Mouse (Mus musculus) midbrain, embryonic 14.5 days (tissue): Measurements from ENCODE around the gene Reps1. TPM values are rescaled to one million over a fixed set of nuclear protein-coding genes. Genes with fewer than 3 reads are reported as not detected.

ENCODE experiments used
- ATAC-seq: fragments of 200-750 bp; cut with Nextera tagmentation; 2 replicates; pipeline ENCODE4 v1.8.0; 2017; ENCODE audit warnings: moderate number of reproducible peaks, moderate library complexity; ENCODE audit not compliant: low FRiP score, low TSS enrichment
- DNase-seq: peaks from one replicate; pipeline ENCODE4 v3.0.0-alpha.2; 2015
- H3K27ac ChIP-seq: fragments of 300-500 bp; sonication (generic); replicated peaks from 2 replicates; pipeline ENCODE4 v1.5.1; 2014; ENCODE audit warnings: mild to moderate bottlenecking, low read depth, low read length, moderate library complexity
- H3K27me3 ChIP-seq: fragments of 300-500 bp; sonication (generic); 2 replicates; pipeline ENCODE4 v1.6.1; 2014; ENCODE audit warnings: low read length, control low read depth, mixed read lengths; ENCODE audit not compliant: control insufficient read depth, insufficient read depth
- H3K36me3 ChIP-seq: fragments of 300-500 bp; sonication (generic); 2 replicates; pipeline ENCODE4 v1.6.1; 2014; ENCODE audit warnings: low read length, control low read depth; ENCODE audit not compliant: control insufficient read depth, insufficient read depth
- H3K4me1 ChIP-seq: fragments of 300-500 bp; sonication (generic); 2 replicates; pipeline ENCODE4 v1.6.1; 2014; ENCODE audit warnings: mild to moderate bottlenecking, antibody characterized with exemption, low read length, control low read depth; ENCODE audit not compliant: control insufficient read depth, insufficient read depth
- H3K4me2 ChIP-seq: fragments of 300-500 bp; sonication (generic); 2 replicates; pipeline ENCODE4 v1.6.1; 2014; ENCODE audit warnings: mild to moderate bottlenecking, low read length, moderate library complexity
- H3K4me3 ChIP-seq: fragments of 300-500 bp; sonication (generic); replicated peaks from 2 replicates; pipeline ENCODE4 v1.5.1; 2014; ENCODE audit warnings: low read depth, low read length
- H3K9ac ChIP-seq: fragments of 300-500 bp; sonication (generic); replicated peaks from 2 replicates; pipeline ENCODE4 v1.6.1; 2014; ENCODE audit warnings: mild to moderate bottlenecking, low read length, moderate library complexity
- H3K9me3 ChIP-seq: fragments of 300-500 bp; sonication (generic); 2 replicates; pipeline ENCODE4 v1.6.1; 2016; ENCODE audit warnings: low read length, control low read depth, mixed read lengths; ENCODE audit not compliant: control insufficient read depth
- WGBS: fragments of 180-500 bp; shearing (Covaris S2); extraction: QIAGEN DNeasy Blood & Tissue Kit; methylation state at CpG from one replicate; pipeline ENCODE4 v1.1.7; 2014; 5-methylcytosine and 5-hydroxymethylcytosine counted together
- polyA plus RNA-seq: library from polyadenylated mRNA; unstranded; fragments of >200 nt; fragmentation: Nextera tagmentation; extraction: Ambion mirVana; gene quantifications from 2 replicates; pipeline ENCODE4 v1.2.1, GENCODE M21; 2014

The Reps1 gene
- polyA plus RNA-seq, 1 experiment from 2014 or later, result 23.1 TPM

DNA sequence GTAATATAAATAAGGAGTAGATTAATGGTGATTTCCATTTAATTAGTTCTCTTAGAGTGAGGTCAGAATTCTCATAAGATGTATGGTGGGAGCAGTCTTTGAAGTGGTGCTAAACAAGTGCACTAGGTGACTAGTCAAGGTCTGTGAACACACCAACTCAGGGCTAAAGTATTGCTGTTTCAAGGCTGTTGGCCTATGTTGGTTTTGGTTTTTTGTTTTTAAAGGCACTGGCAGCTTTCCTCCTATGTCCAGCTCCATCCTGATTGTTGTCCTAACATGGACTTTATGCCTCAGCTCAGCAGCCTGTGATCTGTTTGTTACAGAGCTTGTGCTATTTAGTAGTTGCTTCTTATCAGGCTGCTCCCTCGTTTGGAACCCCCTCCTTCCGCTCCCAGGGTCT, 13.2 kb downstream of the Reps1 start:
- peaks cover 7% of the 10 kb centered on the region for H3K4me1 ChIP-seq
- 98% methylated on average over 2 of the region's 2 CpGs for WGBS

DNA sequence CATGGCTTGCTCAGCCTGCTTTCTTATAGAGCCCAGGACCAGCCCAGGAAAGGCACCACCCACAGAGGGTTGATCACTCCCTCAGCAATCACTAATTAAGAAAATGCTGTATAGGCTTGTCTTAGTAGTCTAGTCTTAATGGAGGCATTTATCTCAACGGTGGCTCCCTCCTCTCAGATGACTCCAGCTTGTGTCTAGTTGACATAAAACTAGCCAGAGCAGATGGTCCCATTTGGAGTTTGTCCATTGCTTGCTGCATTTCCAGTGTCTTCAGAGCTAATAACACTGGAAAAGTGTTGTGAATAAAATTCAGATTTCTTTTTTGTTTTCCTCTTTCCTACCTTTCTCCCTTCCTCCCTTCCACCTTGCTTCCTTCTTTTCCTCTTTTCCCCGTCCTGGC, 13.9 kb downstream of the Reps1 start:
- Histone ChIP-seq H3K9ac (no peak overlapping the region), H3K27me3 (no peaks in the 10 kb centered on the region), H3K27ac (no peak overlapping the region), H3K4me3 (no peak overlapping the region), H3K9me3 (no peaks in the 10 kb centered on the region), H3K4me1 (peaks cover 7% of the 10 kb centered on the region), H3K36me3 (no peaks in the 10 kb centered on the region), H3K4me2 (no peak overlapping the region)
- no peak for ATAC-seq
- DNase-seq, result no peak
- WGBS, result 83% methylated on average over 2 of the region's 2 CpGs

More for the DNA sequence above, 13.2 kb downstream of the Reps1 start:
- Histone ChIP-seq H3K9ac (no peak overlapping the region), H3K27me3 (no peaks in the 10 kb centered on the region), H3K36me3 (no peaks in the 10 kb centered on the region), H3K27ac (no peak overlapping the region), H3K9me3 (no peaks in the 10 kb centered on the region), H3K4me3 (no peak overlapping the region), H3K4me2 (no peak overlapping the region)
- no peak for ATAC-seq
- no peak for DNase-seq

GRCm38 (mm10) chr10:18070144-18070543, 14.5 kb downstream of the Reps1 start:
- no peaks in the 10 kb centered on the region for H3K9me3 ChIP-seq
- no peak overlapping the region for H3K4me2 ChIP-seq
- no peaks in the 10 kb centered on the region for H3K36me3 ChIP-seq
- no peak overlapping the region for H3K4me3 ChIP-seq
- no peak overlapping the region for H3K27ac ChIP-seq
- H3K9ac ChIP-seq, result no peak overlapping the region
- no peaks in the 10 kb centered on the region for H3K27me3 ChIP-seq
- no peak for ATAC-seq
- 77% methylated on average over 3 of the region's 3 CpGs for whole genome bisulfite sequencing
- peak; percentile 42 for DNase-seq
- peaks cover 7% of the 10 kb centered on the region for H3K4me1 ChIP-seq

DNA sequence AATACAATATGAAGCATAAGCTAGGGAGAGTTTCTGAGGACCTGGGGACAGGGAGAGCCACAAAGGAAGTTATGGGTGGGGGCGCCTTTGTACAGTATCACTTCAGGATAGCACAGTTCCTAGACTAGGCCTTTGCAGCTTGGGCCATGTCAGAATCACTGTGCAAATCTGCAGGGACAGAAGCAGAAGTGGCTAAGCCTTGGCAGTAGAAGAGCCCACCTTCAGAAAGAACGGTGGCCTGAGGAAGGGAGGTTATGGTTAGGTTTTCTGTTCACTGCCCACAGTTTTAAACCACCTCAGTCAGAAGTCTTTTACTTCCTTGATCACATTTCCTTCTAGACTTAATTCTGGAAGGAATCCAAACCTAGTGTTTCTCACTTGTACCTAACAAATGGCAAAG, 15.0 kb downstream of the Reps1 start:
- H3K4me2 ChIP-seq, result no peak overlapping the region
- ATAC-seq (no peak), DNase-seq (no peak)
- H3K4me3 ChIP-seq, result no peak overlapping the region
- H3K36me3 ChIP-seq, result no peaks in the 10 kb centered on the region
- H3K27ac ChIP-seq, result no peak overlapping the region
- no peak overlapping the region for H3K9ac ChIP-seq
- H3K27me3 ChIP-seq, result no peaks in the 10 kb centered on the region
- no peaks in the 10 kb centered on the region for H3K9me3 ChIP-seq
- H3K4me1 ChIP-seq, result peaks cover 7% of the 10 kb centered on the region
- 98% methylated on average over 2 of the region's 2 CpGs for WGBS

GRCm38 (mm10) chr10:18072871-18073270, 17.2 kb downstream of the Reps1 start:
- Histone ChIP-seq H3K9ac (no peak overlapping the region), H3K27me3 (no peaks in the 10 kb centered on the region), H3K27ac (no peak overlapping the region), H3K36me3 (0 out of 2 replicates have a peak, but pooled peaks cover 3% of the 10 kb centered on the region), H3K9me3 (no peaks in the 10 kb centered on the region), H3K4me2 (no peak overlapping the region), H3K4me3 (no peak overlapping the region), H3K4me1 (no peaks in the 10 kb centered on the region; the same call in 1 of the 2 replicates)
- DNase-seq (no peak), ATAC-seq (no peak)
- WGBS, result 84% methylated on average over 3 of the region's 3 CpGs

- Histone ChIP-seq H3K27ac (no peak overlapping the region), H3K4me3 (no peak overlapping the region), H3K4me1 (no peaks in the 10 kb centered on the region), H3K9me3 (no peaks in the 10 kb centered on the region), H3K36me3 (0 out of 2 replicates have a peak, but pooled peaks cover 3% of the 10 kb centered on the region), H3K27me3 (no peaks in the 10 kb centered on the region), H3K9ac (no peak overlapping the region), H3K4me2 (no peak overlapping the region)
- DNase-seq, result no peak
- ATAC-seq, result no peak
- WGBS, result 91% methylated on average over 5 of the region's 5 CpGs
These were observed 18.9 kb downstream of the Reps1 start for GRCm38 (mm10) chr10:18074383-18075075.

DNA sequence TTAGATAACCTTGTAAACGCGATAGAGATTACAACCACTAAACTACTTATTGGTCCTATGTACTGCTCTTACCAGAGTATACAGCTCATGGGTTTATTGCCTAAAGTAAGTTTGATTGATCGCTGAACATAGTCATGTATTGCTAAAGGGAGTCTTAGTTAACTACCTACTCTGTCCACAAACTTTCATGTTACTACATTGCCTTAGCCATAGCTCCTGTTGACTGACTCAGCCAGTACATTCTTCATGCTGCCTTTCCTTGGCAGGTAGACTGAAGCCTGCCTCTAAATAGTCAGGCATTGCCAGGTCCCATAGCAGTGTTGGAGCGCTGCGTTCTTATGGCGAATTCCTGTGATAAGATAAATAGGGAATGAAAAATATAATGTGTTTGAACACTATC, 20.2 kb downstream of the Reps1 start:
- H3K4me2 ChIP-seq, result no peak overlapping the region
- H3K36me3 ChIP-seq, result 0 out of 2 replicates have a peak, but pooled peaks cover 3% of the 10 kb centered on the region
- no peaks in the 10 kb centered on the region for H3K27me3 ChIP-seq
- H3K27ac ChIP-seq, result no peak overlapping the region
- H3K9ac ChIP-seq, result no peak overlapping the region
- 97% methylated on average over 6 of the region's 6 CpGs for WGBS
- H3K9me3 ChIP-seq, result no peaks in the 10 kb centered on the region
- DNase-seq, result no peak
- ATAC-seq, result no peak
- no peak overlapping the region for H3K4me3 ChIP-seq
- no peaks in the 10 kb centered on the region for H3K4me1 ChIP-seq

- H3K9ac ChIP-seq, result no peak overlapping the region
- ATAC-seq (no peak), DNase-seq (no peak)
- H3K4me1 ChIP-seq, result no peaks in the 10 kb centered on the region
- H3K27me3 ChIP-seq, result no peaks in the 10 kb centered on the region
- no peak overlapping the region for H3K27ac ChIP-seq
- 82% methylated on average over 1 of the region's 1 CpGs for WGBS
- no peak overlapping the region for H3K4me3 ChIP-seq
- 0 out of 2 replicates have a peak, but pooled peaks cover 2% of the 10 kb centered on the region for H3K9me3 ChIP-seq
- H3K36me3 ChIP-seq, result 0 out of 2 replicates have a peak, but pooled peaks cover 3% of the 10 kb centered on the region
- H3K4me2 ChIP-seq, result no peak overlapping the region
These were observed 25.9 kb downstream of the Reps1 start for GRCm38 (mm10) chr10:18081536-18081935.

DNA sequence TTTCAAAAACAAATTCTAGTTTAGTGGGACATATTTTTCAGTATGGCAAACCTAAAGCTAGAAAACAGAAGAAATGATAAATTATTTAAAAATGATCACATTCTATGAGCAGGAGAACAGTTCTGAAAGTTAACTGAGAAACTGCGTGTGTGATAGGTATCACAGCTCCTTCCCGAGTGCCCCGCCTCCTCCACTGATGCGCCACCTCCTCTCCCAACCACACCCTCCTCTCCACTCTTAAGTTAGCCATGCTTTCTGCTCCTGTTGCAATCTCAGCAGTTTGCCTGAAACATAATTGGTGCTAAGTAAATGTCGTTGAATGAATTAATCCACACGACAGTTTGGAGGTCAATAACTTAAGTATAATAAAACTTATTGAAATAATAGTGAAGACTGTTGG, 27.1 kb downstream of the Reps1 start:
- Histone ChIP-seq H3K4me1 (no peaks in the 10 kb centered on the region), H3K27me3 (no peaks in the 10 kb centered on the region), H3K27ac (no peak overlapping the region), H3K4me2 (no peak overlapping the region), H3K4me3 (no peak overlapping the region), H3K9ac (no peak overlapping the region), H3K9me3 (peaks cover 2% of the 10 kb centered on the region; the same call in 1 of the 2 replicates), H3K36me3 (no peaks in the 10 kb centered on the region)
- 97% methylated on average over 6 of the region's 6 CpGs for WGBS
- DNase-seq, result no peak
- no peak for ATAC-seq
